Mouse (Mus musculus) testis, adult 2 months (tissue): ENCODE measurements around the gene Ccdc138.

Experiments
- CTCF ChIP-seq: fragments of 200-500 bp; IDR thresholded peaks from 2 replicates; pipeline ENCODE4 v1.5.1; 2012; ENCODE audit warnings: low read depth, mild to moderate bottlenecking, inconsistent platforms, low read length, moderate library complexity; ENCODE audit not compliant: control insufficient read depth, insufficient read depth, insufficient replicate concordance
- POLR2A ChIP-seq: fragments of 200-500 bp; IDR thresholded peaks from 2 replicates; pipeline ENCODE4 v1.6.1; 2012; ENCODE audit warnings: low read depth, mild to moderate bottlenecking, inconsistent platforms, low read length, moderate library complexity; ENCODE audit not compliant: control insufficient read depth

GRCm38 (mm10) chr10:58618501-58619216 is 120.9 kb downstream of the Ccdc138 start:
- TF ChIP-seq CTCF (no peak), POLR2A (no peak)
